Mouse (Mus musculus) embryonic facial prominence, embryonic 14.5 days (tissue): ENCODE data around the gene Foxr1. TPM values are rescaled to one million over a fixed set of nuclear protein-coding genes. Genes with fewer than 3 reads are reported as not detected.
"Not testable (repeated sequence)": the region's sequence is repeated elsewhere in the genome, so short reads cannot be mapped to it uniquely, and the experiment has no call there.

Source experiments
- ATAC-seq: fragments of 200-750 bp; cut with Nextera tagmentation; 2 replicates; pipeline ENCODE4 v1.8.0; 2017; ENCODE audit warnings: low read depth, moderate number of reproducible peaks, moderate TSS enrichment
- DNase-seq: peaks from one replicate; pipeline ENCODE4 v3.0.0-alpha.2; 2015; ENCODE audit warnings: low spot score
- H3K27ac ChIP-seq: fragments of 300-500 bp; sonication (generic); replicated peaks from 2 replicates; pipeline ENCODE4 v1.5.1; 2014; ENCODE audit warnings: low read depth, mild to moderate bottlenecking, low read length, moderate library complexity
- H3K27me3 ChIP-seq: fragments of 300-500 bp; sonication (generic); replicated peaks from 2 replicates; pipeline ENCODE4 v1.6.1; 2014; ENCODE audit warnings: low read length; ENCODE audit not compliant: control insufficient read depth, insufficient read depth
- H3K36me3 ChIP-seq: fragments of 300-500 bp; sonication (generic); 2 replicates; pipeline ENCODE4 v1.6.1; 2014; ENCODE audit warnings: low read length, mixed read lengths; ENCODE audit not compliant: control insufficient read depth, insufficient read depth
- H3K4me1 ChIP-seq: fragments of 300-500 bp; sonication (generic); 2 replicates; pipeline ENCODE4 v1.6.1; 2014; ENCODE audit warnings: antibody characterized with exemption, low read length; ENCODE audit not compliant: control insufficient read depth, insufficient read depth
- H3K4me2 ChIP-seq: fragments of 300-500 bp; sonication (generic); 2 replicates; pipeline ENCODE4 v1.6.1; 2014; ENCODE audit warnings: low read depth, mild to moderate bottlenecking, low read length, moderate library complexity, mixed read lengths
- H3K4me3 ChIP-seq: fragments of 300-500 bp; sonication (generic); 2 replicates; pipeline ENCODE4 v1.5.1; 2014; ENCODE audit warnings: low read depth, mild to moderate bottlenecking, low read length
- H3K9ac ChIP-seq: fragments of 300-500 bp; sonication (generic); 2 replicates; pipeline ENCODE4 v1.6.1; 2014; ENCODE audit warnings: low read depth, mild to moderate bottlenecking, low read length, moderate library complexity, mixed read lengths
- H3K9me3 ChIP-seq: fragments of 300-500 bp; sonication (generic); 2 replicates; pipeline ENCODE4 v1.6.1; 2016; ENCODE audit warnings: low read length; ENCODE audit not compliant: control insufficient read depth
- WGBS: fragments of 180-500 bp; shearing (Covaris S2); extraction: QIAGEN DNeasy Blood & Tissue Kit; methylation state at CpG from one replicate; pipeline ENCODE4 v1.1.7; 2014; 5-methylcytosine and 5-hydroxymethylcytosine counted together
- polyA plus RNA-seq: library from polyadenylated mRNA; unstranded; fragments of >200 nt; fragmentation: Nextera tagmentation; extraction: Ambion mirVana; gene quantifications from 2 replicates; pipeline ENCODE4 v1.2.1, GENCODE M21; 2014

Gene Foxr1
- polyA plus RNA-seq, 1 experiment from 2014 or later: not detected

GRCm38 (mm10) chr9:44468224-44468623 is 27.3 kb upstream of the Foxr1 start:
- WGBS: 42% methylated on average over 7 of the region's 7 CpGs
- ATAC-seq: no peak
- H3K4me1 ChIP-seq: no peaks in the 10 kb centered on the region
- no peaks in the 10 kb centered on the region for H3K36me3 ChIP-seq
- H3K27ac ChIP-seq: no peak overlapping the region
- H3K9ac ChIP-seq: no peak overlapping the region
- H3K9me3 ChIP-seq: no peaks in the 10 kb centered on the region
- H3K4me2 ChIP-seq: no peak overlapping the region
- no peak overlapping the region for H3K4me3 ChIP-seq
- H3K27me3 ChIP-seq: no peaks in the 10 kb centered on the region
- DNase-seq: no peak

- 76% methylated on average over 5 of the region's 5 CpGs for WGBS
- Histone ChIP-seq H3K9me3 (no peaks in the 10 kb centered on the region), H3K27ac (no peak overlapping the region), H3K9ac (no peak overlapping the region), H3K4me3 (no peak overlapping the region), H3K27me3 (no peaks in the 10 kb centered on the region), H3K4me1 (no peaks in the 10 kb centered on the region), H3K4me2 (no peak overlapping the region), H3K36me3 (no peaks in the 10 kb centered on the region)
- DNase-seq: no peak
- no peak for ATAC-seq
Measured at GRCm38 (mm10) chr9:44461950-44462349, 21.0 kb upstream of the Foxr1 start.

DNA sequence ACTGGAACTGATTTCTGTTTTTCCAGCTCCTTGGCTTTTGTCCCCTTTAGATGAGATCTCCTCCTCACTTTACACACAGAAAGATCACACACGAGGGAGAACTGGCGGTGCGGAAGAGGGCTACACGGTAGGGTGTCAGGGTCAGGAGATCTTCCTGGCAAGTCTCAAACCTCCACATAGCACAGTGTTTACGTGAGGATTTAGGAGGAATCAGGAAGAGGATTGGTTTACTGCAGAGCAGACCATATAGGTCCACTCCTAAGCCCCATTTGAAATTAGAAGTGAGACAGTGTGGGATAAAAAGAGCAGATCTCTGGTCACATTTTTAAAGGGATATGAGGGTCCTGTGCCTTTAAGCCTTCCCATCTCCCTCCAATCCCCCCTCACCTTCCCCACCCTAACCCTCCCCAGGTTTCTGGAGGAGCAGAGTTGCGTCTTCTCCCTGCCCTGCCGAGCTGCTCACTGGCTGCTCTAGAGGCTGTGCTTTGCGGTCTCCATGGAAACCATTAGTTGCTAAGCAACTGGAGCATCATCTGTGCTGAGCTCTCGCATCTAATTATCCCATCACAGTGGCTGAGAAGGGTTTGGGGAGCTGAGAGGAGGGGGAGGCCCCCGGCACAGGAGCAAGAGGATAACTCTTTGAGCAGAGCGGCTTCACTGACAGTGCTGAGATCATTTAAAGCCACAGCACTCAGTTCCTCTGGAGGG is 16.3 kb upstream of the Foxr1 start:
- Histone ChIP-seq H3K4me3 (no peak overlapping the region), H3K4me2 (peak overlapping the region; percentile 24; the same call in 1 of the 2 replicates)

DNA sequence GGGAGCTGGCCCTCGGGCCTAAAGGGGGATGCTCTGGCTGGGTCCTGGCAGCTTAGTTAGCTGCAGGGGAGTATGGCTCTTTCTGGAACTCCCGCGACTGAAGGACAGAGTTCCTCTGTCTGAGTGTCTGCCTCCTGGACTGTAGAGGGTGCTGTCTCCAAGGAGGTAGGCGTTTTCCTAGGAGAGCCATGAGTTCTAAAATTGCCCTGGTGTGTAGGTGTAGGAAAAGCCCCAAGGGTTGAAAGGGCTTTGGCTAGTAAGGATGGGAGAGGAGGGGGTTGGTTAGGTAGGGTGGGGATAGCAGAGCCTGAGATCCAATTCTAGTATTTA is 13.9 kb upstream of the Foxr1 start, which contains the start of gene Upk2:
Gene Upk2 (minus strand): TSS at position 86 of the 330 bp plus-strand sequence.
- Histone ChIP-seq H3K4me2 (peak within 1 kb of the TSS; percentile 11; the same call in 1 of the 2 replicates), H3K9ac (no peak within 1 kb of the TSS), H3K36me3 (no peaks in the 10 kb centered on the region), H3K4me1 (peaks cover 4% of the 10 kb centered on the region; the same call in 1 of the 2 replicates), H3K27me3 (no peaks in the 10 kb centered on the region), H3K4me3 (no peak within 1 kb of the TSS), H3K27ac (peak within 1 kb of the TSS; percentile 33; the same call in 1 of the 2 replicates), H3K9me3 (no peaks in the 10 kb centered on the region)
- ATAC-seq (peak; percentile 12; the same call in 1 of the 2 replicates), DNase-seq (peak; percentile 32)
- 20% methylated on average over 4 of the region's 4 CpGs for WGBS

More for the DNA sequence above, 16.3 kb upstream of the Foxr1 start:
- 8% methylated on average over 11 of the region's 11 CpGs for WGBS
- no peaks in the 10 kb centered on the region for H3K9me3 ChIP-seq
- H3K9ac ChIP-seq: 0 out of 2 replicates have a peak overlapping the region, but pooled peaks have one; percentile 19
- ATAC-seq (peak; percentile 92), DNase-seq (peak; percentile 93)
- peaks cover 4% of the 10 kb centered on the region; the same call in 1 of the 2 replicates for H3K4me1 ChIP-seq
- H3K36me3 ChIP-seq: no peaks in the 10 kb centered on the region
- no peaks in the 10 kb centered on the region for H3K27me3 ChIP-seq
- no peak overlapping the region for H3K27ac ChIP-seq

DNA sequence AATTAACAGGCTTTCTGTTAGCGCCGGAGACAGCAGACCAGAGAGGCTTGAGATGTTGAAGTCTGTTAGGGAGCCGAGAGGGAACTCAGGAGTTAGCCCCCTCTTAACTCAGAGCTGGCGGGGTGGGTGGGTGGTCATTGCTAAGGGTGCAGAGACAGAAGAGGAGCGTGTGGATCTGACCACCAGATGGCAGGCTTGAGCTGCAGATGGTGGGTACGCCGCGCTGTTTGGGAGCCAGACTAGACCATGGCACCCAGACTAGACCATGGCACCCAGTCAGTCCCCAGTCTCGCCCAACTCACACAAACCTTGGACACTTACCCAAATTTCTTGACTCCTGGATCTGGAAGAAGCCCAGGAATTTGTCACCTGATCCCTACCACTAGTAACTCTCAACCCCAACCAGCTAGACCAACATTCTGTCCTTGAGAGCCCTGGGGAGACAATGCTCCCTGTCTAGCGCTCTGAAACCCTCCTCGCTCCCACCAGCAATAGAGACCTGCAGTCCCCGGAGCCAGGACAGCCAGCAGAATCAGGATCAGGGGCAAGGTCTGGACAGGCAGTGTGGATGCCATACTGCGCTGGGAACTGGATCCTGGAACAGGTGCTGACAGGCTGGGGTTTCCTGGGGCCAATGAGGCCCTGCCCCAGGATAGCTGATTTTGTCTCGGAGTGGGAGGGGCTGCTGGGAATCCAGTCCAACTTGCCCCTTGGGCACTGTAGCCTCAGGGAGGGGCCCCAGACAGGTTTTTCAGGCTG is 13.4 kb upstream of the Foxr1 start:
- Histone ChIP-seq H3K4me1 (peaks cover 4% of the 10 kb centered on the region; the same call in 1 of the 2 replicates), H3K4me2 (peak overlapping the region; percentile 11; the same call in 1 of the 2 replicates), H3K9me3 (no peaks in the 10 kb centered on the region), H3K36me3 (no peaks in the 10 kb centered on the region), H3K4me3 (no peak overlapping the region), H3K27me3 (no peaks in the 10 kb centered on the region), H3K27ac (peak overlapping the region; percentile 33; the same call in 1 of the 2 replicates), H3K9ac (no peak overlapping the region)
- peak; percentile 88 for ATAC-seq
- WGBS: 6% methylated on average over 13 of the region's 14 CpGs
- peak; percentile 77 for DNase-seq

DNA sequence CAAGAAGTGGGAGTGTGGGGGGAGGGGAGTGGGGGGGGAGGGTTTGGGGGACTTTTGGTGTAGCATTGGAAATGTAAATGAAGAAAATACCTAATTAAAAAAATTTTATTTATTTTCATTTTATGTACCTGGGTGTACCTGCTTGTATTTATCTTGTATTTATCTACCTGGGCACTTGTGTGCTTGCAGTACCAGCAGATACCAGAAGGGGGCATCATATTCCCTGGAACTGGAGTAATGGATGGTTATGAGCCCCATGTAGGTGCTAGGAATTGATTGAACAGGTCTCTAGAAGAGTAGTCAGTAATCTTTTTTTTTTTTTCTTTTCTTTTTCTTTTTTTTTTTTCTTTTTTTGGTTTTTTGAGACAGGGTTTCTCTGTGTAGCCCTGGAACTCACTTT is 9.5 kb upstream of the Foxr1 start:
- no peak for ATAC-seq
- no peak overlapping the region for H3K4me2 ChIP-seq
- H3K27ac ChIP-seq: no peak overlapping the region
- no peak for DNase-seq
- H3K9me3 ChIP-seq: no peaks in the 10 kb centered on the region
- H3K4me3 ChIP-seq: no peak overlapping the region
- no peak overlapping the region for H3K9ac ChIP-seq
- H3K36me3 ChIP-seq: no peaks in the 10 kb centered on the region
- peaks cover 4% of the 10 kb centered on the region; the same call in 1 of the 2 replicates for H3K4me1 ChIP-seq
- H3K27me3 ChIP-seq: no peaks in the 10 kb centered on the region

DNA sequence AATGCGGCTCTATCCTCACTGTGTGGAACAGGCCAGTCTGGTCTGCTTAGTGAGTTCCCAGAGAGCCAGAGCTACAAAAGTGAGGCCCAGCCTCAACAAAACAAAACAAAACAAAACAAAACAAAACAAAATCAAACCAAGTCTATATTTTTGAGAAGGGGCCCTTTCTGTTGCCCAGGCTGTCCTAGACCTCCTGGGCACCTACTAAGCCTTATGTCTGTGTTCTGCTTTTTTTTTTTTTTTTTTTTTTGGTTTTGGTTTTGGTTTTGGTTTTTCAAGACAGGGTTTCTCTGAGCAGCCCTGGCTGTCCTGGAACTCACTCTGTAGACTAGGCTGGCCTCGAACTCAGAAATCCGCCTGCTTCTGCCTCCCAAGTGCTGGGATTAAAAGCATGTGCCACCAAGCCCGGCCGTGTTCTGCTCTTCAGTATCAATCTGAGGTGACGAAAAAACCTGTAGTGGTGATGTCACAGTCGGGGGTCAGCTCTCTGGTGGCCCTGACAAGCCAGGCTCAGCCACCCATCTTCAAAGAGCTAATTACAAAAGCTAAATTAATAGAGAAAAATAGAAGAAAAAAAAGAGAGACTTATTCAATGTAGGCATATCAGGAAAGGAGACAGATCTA is 3.6 kb upstream of the Foxr1 start:
- not testable (repeated sequence) for H3K9ac ChIP-seq, H3K4me3 ChIP-seq, DNase-seq, ATAC-seq, H3K4me2 ChIP-seq, H3K27me3 ChIP-seq, H3K9me3 ChIP-seq, H3K4me1 ChIP-seq, H3K36me3 ChIP-seq, H3K27ac ChIP-seq
- 81% methylated on average over 7 of the region's 7 CpGs for WGBS

DNA sequence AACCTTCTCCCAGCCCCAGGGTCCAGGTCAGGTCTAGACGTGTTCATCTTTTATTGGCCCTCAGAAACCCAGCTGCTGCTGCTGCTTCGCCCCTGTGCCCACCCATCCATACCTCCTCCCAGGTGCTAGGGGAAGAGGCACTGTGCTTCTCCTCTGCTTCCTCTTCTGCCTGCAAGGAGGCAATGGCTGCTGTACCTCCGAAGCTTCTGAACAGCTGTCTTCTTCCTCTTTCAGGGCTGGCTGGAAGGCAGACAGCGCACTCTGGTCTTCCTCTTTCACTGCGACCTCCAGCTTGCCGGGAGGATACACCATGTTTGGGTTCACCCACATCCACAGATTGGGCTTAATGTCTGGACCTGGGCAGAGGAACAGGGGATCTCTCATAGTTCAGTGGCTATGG is 5.2 kb downstream of the Foxr1 start:
- H3K27me3 ChIP-seq: no peaks in the 10 kb centered on the region
- DNase-seq: no peak
- H3K9ac ChIP-seq: peak overlapping the region; percentile 30; the same call in 1 of the 2 replicates
- 83% methylated on average over 6 of the region's 6 CpGs for WGBS
- no peak for ATAC-seq
- no peaks in the 10 kb centered on the region for H3K36me3 ChIP-seq
- H3K4me1 ChIP-seq: 0 out of 2 replicates have a peak, but pooled peaks cover 4% of the 10 kb centered on the region
- no peaks in the 10 kb centered on the region for H3K9me3 ChIP-seq
- peak overlapping the region; percentile 15; the same call in 1 of the 2 replicates for H3K27ac ChIP-seq
- H3K4me2 ChIP-seq: no peak overlapping the region
- H3K4me3 ChIP-seq: no peak overlapping the region
